Mouse (Mus musculus) layer of hippocampus, adult 8-10 months (tissue): ENCODE results near the gene Runx2. TPM values are rescaled to one million over a fixed set of nuclear protein-coding genes. Genes with fewer than 3 reads are reported as not detected.

Experiments used
- DNase-seq, 2 experiments: peaks; one replicate each; pipeline ENCODE4 v3.0.0; 2022; ENCODE audit warnings: low spot score in 2 of 2
- total RNA-seq, 4 experiments: library from RNA; stranded (reverse); gene quantifications; 2 replicates each; pipeline ENCODE4 v1.2.4; 2022

The Runx2 gene
- total RNA-seq, 4 experiments from 2014 or later, result 13.2 to 17.8 (median 14.8) TPM

GRCm38 (mm10) chr17:44485337-44485736 lies 329.3 kb downstream of the Runx2 start:
- DNase-seq, result no peak

GRCm38 (mm10) chr17:44479918-44480317 lies 334.7 kb downstream of the Runx2 start:
- no peak for DNase-seq

DNA sequence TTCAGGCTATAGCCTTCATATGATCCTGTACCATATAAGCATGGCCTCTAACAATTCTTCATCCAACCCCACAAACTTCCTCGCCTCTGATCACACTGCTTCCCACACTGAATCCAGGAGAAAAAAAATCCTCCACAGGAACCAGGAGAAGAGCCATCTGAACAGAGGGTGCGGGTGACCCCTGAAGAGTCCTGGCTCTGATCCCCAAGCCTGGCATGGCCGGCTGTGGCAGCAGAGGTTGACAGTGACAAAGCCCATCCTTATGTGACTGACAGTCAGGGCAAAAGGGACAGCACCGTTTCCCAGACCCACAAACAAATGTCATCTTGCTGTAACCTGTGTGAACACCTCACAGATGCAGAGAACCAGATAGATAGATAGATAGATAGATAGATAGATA lies 335.1 kb downstream of the Runx2 start:
- no peak for DNase-seq

- no peak for DNase-seq
These were observed 338.7 kb downstream of the Runx2 start for GRCm38 (mm10) chr17:44475910-44476309.

DNA sequence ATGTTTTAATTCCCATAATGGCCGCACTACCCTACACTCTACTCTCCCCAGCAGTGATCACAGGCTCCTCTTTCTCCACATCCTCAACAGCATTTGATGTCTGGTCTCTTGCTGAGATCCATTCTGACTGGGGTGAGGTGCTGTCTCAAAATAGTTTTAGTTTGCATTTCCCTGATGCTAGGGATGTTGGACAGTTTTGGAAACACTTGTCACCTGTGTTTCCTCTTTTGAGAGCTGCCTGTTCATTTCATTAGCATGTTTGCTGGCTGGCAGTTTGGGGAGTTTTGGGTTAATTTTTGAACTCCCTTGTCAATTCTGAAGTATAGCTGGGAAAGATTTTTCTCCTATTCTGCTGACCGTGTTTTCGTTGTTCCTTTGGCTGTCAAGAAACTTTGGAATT lies 340.3 kb downstream of the Runx2 start:
- DNase-seq, result no peak

DNA sequence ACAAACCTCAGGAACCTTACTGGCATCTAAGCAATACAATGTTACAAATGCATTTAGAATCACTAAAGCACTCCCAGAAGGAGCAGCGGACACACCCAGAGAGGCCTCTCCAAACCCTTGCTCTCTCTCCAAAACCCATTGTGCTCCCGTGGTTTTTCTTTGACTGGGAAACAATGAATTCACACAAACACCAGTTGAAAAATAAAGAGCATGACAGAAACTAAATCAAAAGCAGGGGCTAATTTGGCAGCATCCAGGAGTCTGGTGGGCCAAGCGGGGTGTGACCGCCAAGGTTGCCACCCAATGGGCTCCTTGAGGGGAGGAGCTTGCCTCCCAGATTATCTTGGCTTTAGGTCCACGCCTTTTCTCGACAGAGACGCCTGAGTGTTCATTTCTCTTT lies 341.9 kb downstream of the Runx2 start:
- DNase-seq, result no peak

- no peak for DNase-seq
These were observed 350.9 kb downstream of the Runx2 start for GRCm38 (mm10) chr17:44463679-44464078.

GRCm38 (mm10) chr17:44460156-44460555 lies 354.4 kb downstream of the Runx2 start:
- no peak for DNase-seq

GRCm38 (mm10) chr17:44459029-44459428 lies 355.6 kb downstream of the Runx2 start:
- DNase-seq, result no peak

- no peak for DNase-seq
These were observed 357.9 kb downstream of the Runx2 start for GRCm38 (mm10) chr17:44456696-44457095.

DNA sequence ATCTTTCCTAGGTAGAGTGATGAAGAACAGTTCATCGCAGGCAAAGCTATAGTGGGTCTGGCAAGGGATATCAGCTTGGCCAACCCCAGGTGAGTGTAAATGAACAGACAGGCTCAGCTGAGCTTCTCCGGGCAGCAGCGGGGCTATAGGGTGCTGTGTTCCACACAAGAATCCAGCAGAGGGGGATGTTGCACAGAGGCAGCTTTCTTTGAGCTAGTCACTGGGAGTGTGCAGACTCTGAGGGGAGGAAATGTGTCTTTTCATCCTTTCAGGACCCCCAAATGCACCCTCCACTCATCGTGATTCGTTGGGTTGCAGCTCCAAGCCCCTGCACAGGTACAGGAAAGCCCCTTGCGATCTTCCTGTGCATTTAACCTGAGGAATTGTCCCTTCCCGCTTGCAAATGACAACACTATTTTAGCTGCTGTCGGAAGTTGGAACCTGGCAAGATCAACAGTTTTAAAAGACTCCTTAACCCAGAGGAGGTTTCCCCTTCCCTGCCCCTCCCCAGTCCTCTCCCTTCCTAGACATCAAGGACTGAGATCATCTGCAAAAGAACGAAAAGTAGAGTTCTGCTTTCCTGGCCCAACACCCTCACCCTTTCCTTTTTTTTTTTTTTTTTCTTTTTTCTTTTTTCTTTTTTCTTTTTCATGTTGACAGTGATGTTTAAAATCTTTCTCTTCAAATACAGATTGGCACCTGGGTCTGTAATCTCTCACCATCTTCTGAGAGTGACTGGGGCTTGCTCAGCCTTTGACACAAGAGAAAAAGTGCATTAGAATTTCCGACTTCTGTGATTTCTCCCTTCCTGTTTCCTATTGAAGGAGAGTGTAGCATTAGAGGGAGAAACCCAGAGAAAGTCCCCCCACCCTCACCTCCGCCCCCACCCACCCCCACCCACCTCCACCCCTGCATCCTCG lies 358.7 kb downstream of the Runx2 start:
- peak; percentile 19 to 68 for DNase-seq

DNA sequence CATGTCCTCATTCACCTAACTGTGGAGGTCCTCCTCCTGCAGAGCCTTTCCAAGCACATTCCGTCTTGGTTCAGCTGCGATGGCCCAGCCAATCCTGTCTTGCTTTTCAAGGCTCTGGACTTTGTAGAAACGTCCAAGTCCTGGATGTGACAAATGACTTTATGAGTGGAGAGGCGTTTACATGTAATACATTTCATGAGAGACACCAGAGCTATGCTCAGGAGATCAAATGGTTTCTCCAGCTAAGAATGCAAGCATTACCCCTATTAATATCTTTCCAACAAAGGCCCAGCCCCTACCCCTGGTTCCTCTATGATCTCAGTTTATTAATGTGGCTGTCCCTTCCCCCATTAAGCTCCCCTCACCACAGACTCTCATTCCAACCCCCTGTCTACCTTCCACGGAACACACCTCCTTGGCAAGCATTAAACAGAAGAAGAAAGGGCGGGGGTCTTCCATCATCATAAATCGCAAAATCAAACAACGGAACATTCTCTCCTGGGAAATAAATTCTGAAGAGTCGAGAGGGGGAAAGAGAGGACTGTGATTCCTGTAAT lies 364.6 kb downstream of the Runx2 start:
- DNase-seq, result no peak

Other genes starting within 250 kb of the Runx2 start
- 10 to 100 TPM; 15.4 to 17.6 (median 16.1) TPM for gene Supt3, start 37.6 kb downstream of the Runx2 start, total RNA-seq